Mouse (Mus musculus) CH12F3 (cell line): ENCODE measurements around the gene Bscl2.
"Not testable (repeated sequence)": the region's sequence is repeated elsewhere in the genome, so short reads cannot be mapped to it uniquely, and the experiment has no call there.

Experiments
- in situ Hi-C: fragments of 300-500 bp; cut with MboI; formaldehyde crosslinking; loops from 2 replicates; pipeline ENCODE4 v1.14.3; 2020; ENCODE audit warnings: low sequenced_read_pairs

The Bscl2 gene

GRCm38 (mm10) chr19:8830664-8831063, 6.6 kb upstream of the Bscl2 start:
- in situ Hi-C loops = no loop called here

- in situ Hi-C loops = no loop called here
Observed at GRCm38 (mm10) chr19:8831262-8831661, 6.0 kb upstream of the Bscl2 start.

- in situ Hi-C loops = no loop called here
Observed at GRCm38 (mm10) chr19:8832971-8833370, 4.3 kb upstream of the Bscl2 start.

- in situ Hi-C loops = not testable (repeated sequence)
Observed at GRCm38 (mm10) chr19:8836327-8836726, 940 bp upstream of the Bscl2 start.

GRCm38 (mm10) chr19:8838041-8838730, 919 bp downstream of the Bscl2 start:
- in situ Hi-C loops = no loop called here

GRCm38 (mm10) chr19:8839103-8839907, 2.0 kb downstream of the Bscl2 start, which contains the start of gene Gng3:
Gene Gng3 (minus strand): TSS chr19:8839194.
- in situ Hi-C loops = no loop called here

- in situ Hi-C loops = loop anchor here (10.0 kb wide), 1 partner anchor 275 kb away; no protein-coding TSS in a partner anchor
Observed at GRCm38 (mm10) chr19:8839908-8840791, 2.9 kb downstream of the Bscl2 start.

- in situ Hi-C loops = loop anchor here (10.0 kb wide), 1 partner anchor 274 kb away; no protein-coding TSS in a partner anchor
Observed at GRCm38 (mm10) chr19:8841012-8841411, 3.7 kb downstream of the Bscl2 start.

- in situ Hi-C loops = loop anchor here (10.0 kb wide), 1 partner anchor 272 kb away; no protein-coding TSS in a partner anchor
Observed at GRCm38 (mm10) chr19:8842961-8843360, 5.7 kb downstream of the Bscl2 start.

GRCm38 (mm10) chr19:8844371-8845129, 7.3 kb downstream of the Bscl2 start:
- in situ Hi-C loops = loop anchor here (10.0 kb wide), 1 partner anchor 270 kb away; no protein-coding TSS in a partner anchor

GRCm38 (mm10) chr19:8848356-8848755, 11.1 kb downstream of the Bscl2 start:
- in situ Hi-C loops = loop anchor here (10.0 kb wide), 1 partner anchor 266 kb away; no protein-coding TSS in a partner anchor

GRCm38 (mm10) chr19:8850402-8850901, 13.2 kb downstream of the Bscl2 start, which contains the start of gene Lrrn4cl:
Gene Lrrn4cl (plus strand): TSS chr19:8850768.
- in situ Hi-C loops = no loop called here

GRCm38 (mm10) chr19:8851639-8852038, 14.4 kb downstream of the Bscl2 start:
- in situ Hi-C loops = no loop called here

- in situ Hi-C loops = no loop called here
Observed at GRCm38 (mm10) chr19:8852236-8852928, 15.1 kb downstream of the Bscl2 start.

- in situ Hi-C loops = no loop called here
Observed at GRCm38 (mm10) chr19:8853117-8853516, 15.8 kb downstream of the Bscl2 start.

- in situ Hi-C loops = no loop called here
Observed at GRCm38 (mm10) chr19:8857689-8858088, 20.4 kb downstream of the Bscl2 start.

- in situ Hi-C loops = no loop called here
Observed at GRCm38 (mm10) chr19:8859018-8859417, 21.8 kb downstream of the Bscl2 start.

- in situ Hi-C loops = no loop called here
Observed at GRCm38 (mm10) chr19:8864265-8864664, 27.0 kb downstream of the Bscl2 start.

- in situ Hi-C loops = not testable (repeated sequence)
Observed at GRCm38 (mm10) chr19:8870381-8870780, 33.1 kb downstream of the Bscl2 start.
